Mouse (Mus musculus) embryo, embryonic 10 days (tissue): ENCODE data around the gene Sptbn2.
A peak's percentile ranks its signal among the peaks of the same experiment; 100 is the strongest.

ENCODE experiments used
- DNase-seq: peaks from one replicate; pipeline ENCODE4 v3.0.0-alpha.2; 2015; ENCODE audit warnings: low spot score

Gene Sptbn2

GRCm38 (mm10) chr19:4785206-4785605 is 74.2 kb downstream of the Sptbn2 start:
- no peak for DNase-seq

GRCm38 (mm10) chr19:4786313-4786712 is 75.3 kb downstream of the Sptbn2 start:
- DNase-seq, result no peak

- no peak for DNase-seq
These were observed 82.4 kb downstream of the Sptbn2 start for GRCm38 (mm10) chr19:4793281-4793830.

GRCm38 (mm10) chr19:4793831-4794422 is 83.0 kb downstream of the Sptbn2 start, which contains the start of gene Rbm4:
TSS of gene Rbm4 (minus strand) at chr19:4793901.
- DNase-seq, result peak; percentile 98

- no peak for DNase-seq
These were observed 85.0 kb downstream of the Sptbn2 start for GRCm38 (mm10) chr19:4795929-4796328.

- no peak for DNase-seq
These were observed 86.9 kb downstream of the Sptbn2 start for GRCm38 (mm10) chr19:4797846-4798245.

GRCm38 (mm10) chr19:4799083-4799482 is 88.1 kb downstream of the Sptbn2 start:
- no peak for DNase-seq
